Mouse (Mus musculus): ENCODE measurements around the gene Gsc. TPM values are rescaled to one million over a fixed set of nuclear protein-coding genes. Genes with fewer than 3 reads are reported as not detected.

Gene Gsc
- polyA plus RNA-seq, 1 experiment from 2014 or later, result not detected

GRCm38 (mm10) chr12:104440087-104440760 is 32.9 kb downstream of the Gsc start:
- no peak for ATAC-seq (ENCODE audit: low read depth)
- no peak overlapping the region for H3K9ac ChIP-seq (ENCODE audit: low read depth, low read length)
- no peaks in the 10 kb centered on the region for H3K27me3 ChIP-seq (ENCODE audit: control insufficient read depth, insufficient read depth, low read depth, low read length)
- no peaks in the 10 kb centered on the region for H3K4me1 ChIP-seq (ENCODE audit: control insufficient read depth, low read depth, low read length)
- no peak overlapping the region for H3K27ac ChIP-seq (ENCODE audit: low read length)
- 11% methylated on average over 22 of the region's 22 CpGs for WGBS (ENCODE audit: insufficient replicate concordance)
- H3K9me3 ChIP-seq (replicated peaks; ENCODE audit: control insufficient read depth, low read length), result no peaks in the 10 kb centered on the region
- H3K4me3 ChIP-seq (ENCODE audit: low read depth, low read length), result no peak overlapping the region
- H3K36me3 ChIP-seq (ENCODE audit: control insufficient read depth, insufficient read depth), result no peaks in the 10 kb centered on the region
- no peak overlapping the region for H3K4me2 ChIP-seq (ENCODE audit: low read depth, low read length)

DNA sequence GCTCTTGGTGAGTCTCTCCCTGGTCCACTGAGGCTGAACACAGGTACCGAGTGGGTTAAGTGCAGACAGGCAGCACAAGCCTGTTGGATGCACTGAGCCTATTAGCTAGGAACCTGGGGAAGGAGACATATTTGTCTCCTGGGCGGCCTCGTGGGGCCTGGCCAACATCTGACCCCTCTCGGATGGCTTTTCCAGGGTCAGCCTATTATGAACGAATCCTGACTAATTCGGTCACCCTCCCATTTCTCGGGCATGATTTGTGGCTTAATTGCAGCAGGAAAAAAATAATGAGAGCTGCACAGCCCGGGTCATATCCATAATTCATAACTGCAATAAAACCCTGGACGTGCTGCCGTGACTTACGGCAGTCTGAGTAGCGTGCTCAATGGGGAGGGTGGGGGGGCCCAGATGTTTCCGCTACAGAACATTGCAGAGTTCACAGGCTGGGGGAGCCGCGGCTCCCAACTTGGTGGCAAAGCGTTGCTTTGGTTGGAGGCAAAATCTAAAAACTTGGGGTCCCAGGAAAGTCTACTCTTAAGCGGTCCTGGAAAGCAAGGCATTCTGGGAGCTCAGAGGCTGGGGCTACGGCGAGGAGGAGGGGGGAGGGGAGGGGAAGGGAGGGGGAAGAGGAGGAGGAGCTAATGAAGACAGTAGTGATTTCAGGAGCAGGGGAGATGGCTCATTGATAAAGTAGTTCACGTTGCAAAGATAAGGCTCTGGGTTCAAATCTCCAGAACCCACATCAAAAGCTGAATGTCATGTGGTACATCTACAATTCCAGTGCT is 39.0 kb downstream of the Gsc start:
- Histone ChIP-seq H3K4me3 (ENCODE audit: low read depth, low read length) (no peak overlapping the region), H3K9me3 (replicated peaks; ENCODE audit: control insufficient read depth, low read length) (no peaks in the 10 kb centered on the region), H3K4me2 (ENCODE audit: low read depth, low read length) (no peak overlapping the region), H3K36me3 (ENCODE audit: control insufficient read depth, insufficient read depth) (no peaks in the 10 kb centered on the region), H3K27me3 (ENCODE audit: control insufficient read depth, insufficient read depth, low read depth, low read length) (no peaks in the 10 kb centered on the region), H3K9ac (ENCODE audit: low read depth, low read length) (no peak overlapping the region), H3K27ac (ENCODE audit: low read length) (no peak overlapping the region), H3K4me1 (ENCODE audit: control insufficient read depth, low read depth, low read length) (no peaks in the 10 kb centered on the region)
- ATAC-seq (ENCODE audit: low read depth), result no peak
- 69% methylated on average over 20 of the region's 20 CpGs for WGBS (ENCODE audit: insufficient replicate concordance)

DNA sequence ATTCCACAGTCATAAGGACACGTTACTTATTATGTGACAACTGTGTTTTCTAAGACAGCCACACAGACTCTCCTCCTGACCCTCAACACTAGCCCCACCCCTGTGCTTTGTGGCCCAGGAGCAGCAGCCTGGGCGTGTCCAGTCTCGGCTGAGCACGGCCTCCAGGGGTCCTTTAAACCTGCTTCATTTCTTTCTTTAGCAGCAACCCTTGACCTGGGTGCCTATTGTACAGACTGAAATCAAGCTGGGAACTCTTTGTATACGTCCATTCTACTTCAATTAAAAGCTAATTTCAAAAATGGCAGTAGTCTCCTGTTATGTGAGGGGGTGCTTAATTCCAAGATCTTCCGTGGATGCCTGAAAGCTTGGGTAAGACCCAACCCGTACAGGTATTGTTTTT is 39.9 kb downstream of the Gsc start:
- Histone ChIP-seq H3K4me1 (ENCODE audit: control insufficient read depth, low read depth, low read length) (no peaks in the 10 kb centered on the region), H3K27me3 (ENCODE audit: control insufficient read depth, insufficient read depth, low read depth, low read length) (no peaks in the 10 kb centered on the region), H3K9me3 (replicated peaks; ENCODE audit: control insufficient read depth, low read length) (no peaks in the 10 kb centered on the region), H3K36me3 (ENCODE audit: control insufficient read depth, insufficient read depth) (no peaks in the 10 kb centered on the region), H3K4me2 (ENCODE audit: low read depth, low read length) (no peak overlapping the region), H3K27ac (ENCODE audit: low read length) (no peak overlapping the region), H3K4me3 (ENCODE audit: low read depth, low read length) (no peak overlapping the region), H3K9ac (ENCODE audit: low read depth, low read length) (no peak overlapping the region)
- no peak for ATAC-seq (ENCODE audit: low read depth)
- WGBS (ENCODE audit: insufficient replicate concordance), result 46% methylated on average over 7 of the region's 7 CpGs

- ATAC-seq (ENCODE audit: low read depth), result no peak
- 65% methylated on average over 10 of the region's 10 CpGs for WGBS (ENCODE audit: insufficient replicate concordance)
- Histone ChIP-seq H3K4me1 (ENCODE audit: control insufficient read depth, low read depth, low read length) (no peaks in the 10 kb centered on the region), H3K9me3 (replicated peaks; ENCODE audit: control insufficient read depth, low read length) (no peaks in the 10 kb centered on the region), H3K4me2 (ENCODE audit: low read depth, low read length) (no peak overlapping the region), H3K27ac (ENCODE audit: low read length) (no peak overlapping the region), H3K9ac (ENCODE audit: low read depth, low read length) (no peak overlapping the region), H3K4me3 (ENCODE audit: low read depth, low read length) (no peak overlapping the region), H3K36me3 (ENCODE audit: control insufficient read depth, insufficient read depth) (no peaks in the 10 kb centered on the region), H3K27me3 (ENCODE audit: control insufficient read depth, insufficient read depth, low read depth, low read length) (no peaks in the 10 kb centered on the region)
Observed at GRCm38 (mm10) chr12:104431359-104431758, 41.8 kb downstream of the Gsc start.

- Histone ChIP-seq H3K4me2 (ENCODE audit: low read depth, low read length) (no peak overlapping the region), H3K36me3 (ENCODE audit: control insufficient read depth, insufficient read depth) (no peaks in the 10 kb centered on the region), H3K4me3 (ENCODE audit: low read depth, low read length) (no peak overlapping the region), H3K27ac (ENCODE audit: low read length) (no peak overlapping the region), H3K9me3 (replicated peaks; ENCODE audit: control insufficient read depth, low read length) (no peaks in the 10 kb centered on the region), H3K27me3 (ENCODE audit: control insufficient read depth, insufficient read depth, low read depth, low read length) (no peaks in the 10 kb centered on the region), H3K9ac (ENCODE audit: low read depth, low read length) (no peak overlapping the region), H3K4me1 (ENCODE audit: control insufficient read depth, low read depth, low read length) (no peaks in the 10 kb centered on the region)
- no peak for ATAC-seq (ENCODE audit: low read depth)
- 6% methylated on average over 7 of the region's 7 CpGs for WGBS (ENCODE audit: insufficient replicate concordance)
Observed at GRCm38 (mm10) chr12:104426915-104427314, 46.2 kb downstream of the Gsc start.

DNA sequence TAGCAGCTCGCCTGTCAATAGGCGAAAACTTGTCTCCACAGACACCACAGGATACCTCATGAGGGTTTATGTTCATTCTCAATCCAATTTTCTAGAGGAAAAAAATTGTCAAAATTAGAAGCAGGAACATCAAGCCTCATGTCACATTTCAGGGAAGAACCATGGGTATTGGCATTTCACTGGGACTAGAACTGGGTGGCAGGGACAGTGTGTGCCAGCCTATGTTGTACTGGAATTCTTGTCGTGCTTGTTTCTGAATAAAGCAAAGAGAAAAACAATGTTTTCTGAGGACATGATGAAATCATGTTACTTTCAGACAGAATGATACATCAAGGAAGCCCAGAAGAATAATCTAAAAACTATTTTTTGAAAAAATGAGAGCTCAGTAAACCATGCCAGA is 47.5 kb downstream of the Gsc start:
- Histone ChIP-seq H3K4me2 (ENCODE audit: low read depth, low read length) (no peak overlapping the region), H3K4me1 (ENCODE audit: control insufficient read depth, low read depth, low read length) (no peaks in the 10 kb centered on the region), H3K27me3 (ENCODE audit: control insufficient read depth, insufficient read depth, low read depth, low read length) (no peaks in the 10 kb centered on the region), H3K27ac (ENCODE audit: low read length) (no peak overlapping the region), H3K4me3 (ENCODE audit: low read depth, low read length) (no peak overlapping the region), H3K9ac (ENCODE audit: low read depth, low read length) (no peak overlapping the region), H3K36me3 (ENCODE audit: control insufficient read depth, insufficient read depth) (no peaks in the 10 kb centered on the region), H3K9me3 (replicated peaks; ENCODE audit: control insufficient read depth, low read length) (no peaks in the 10 kb centered on the region)
- ATAC-seq (ENCODE audit: low read depth), result no peak
- 53% methylated on average over 3 of the region's 3 CpGs for WGBS (ENCODE audit: insufficient replicate concordance)

- Histone ChIP-seq H3K27me3 (ENCODE audit: control insufficient read depth, insufficient read depth, low read depth, low read length) (no peaks in the 10 kb centered on the region), H3K4me1 (ENCODE audit: control insufficient read depth, low read depth, low read length) (no peaks in the 10 kb centered on the region; the same call in 1 of the 2 replicates), H3K9me3 (replicated peaks; ENCODE audit: control insufficient read depth, low read length) (no peaks in the 10 kb centered on the region), H3K27ac (ENCODE audit: low read length) (no peak overlapping the region), H3K4me3 (ENCODE audit: low read depth, low read length) (no peak overlapping the region), H3K4me2 (ENCODE audit: low read depth, low read length) (no peak overlapping the region), H3K36me3 (ENCODE audit: control insufficient read depth, insufficient read depth) (no peaks in the 10 kb centered on the region), H3K9ac (ENCODE audit: low read depth, low read length) (no peak overlapping the region)
- 64% methylated on average over 11 of the region's 11 CpGs for WGBS (ENCODE audit: insufficient replicate concordance)
- no peak for ATAC-seq (ENCODE audit: low read depth)
Observed at GRCm38 (mm10) chr12:104422615-104423392, 50.3 kb downstream of the Gsc start.

All from liver, embryonic 16.5 days (tissue).